Mouse (Mus musculus): ENCODE measurements around the gene Papolg. TPM values are rescaled to one million over a fixed set of nuclear protein-coding genes. Genes with fewer than 3 reads are reported as not detected.

The Papolg gene
- 0.90 and 0.92 TPM in 2 replicates for polyA plus RNA-seq (2012)

GRCm38 (mm10) chr11:23895060-23895426 lies at the start of gene Papolg:
Papolg (minus strand) TSS chr11:23895253.

Other genes with a start within 250 kb of the Papolg start
- 3.6 and 5.3 TPM in 2 replicates for gene Pus10, start 229.6 kb downstream of the Papolg start, polyA plus RNA-seq (2012)
- 16.8 and 20.0 TPM in 2 replicates for gene Pex13, start 229.3 kb downstream of the Papolg start, polyA plus RNA-seq (2012)
- gene Rel, start 124.3 kb downstream of the Papolg start, polyA plus RNA-seq (2012), result 5.1 and 9.1 TPM in 2 replicates
- not detected in 2 replicates for gene A830031A19Rik, start 179.8 kb upstream of the Papolg start, polyA plus RNA-seq (2012)
- gene Bcl11a, start 182.8 kb upstream of the Papolg start, polyA plus RNA-seq (2012), result 47.9 and 68.2 TPM in 2 replicates

Data from megakaryocyte-erythroid progenitor cell, adult 5 weeks (primary cell).